Mouse (Mus musculus): ENCODE data around the gene Ddx20. TPM values are rescaled to one million over a fixed set of nuclear protein-coding genes. Genes with fewer than 3 reads are reported as not detected.
"Not testable (repeated sequence)": the region's sequence is repeated elsewhere in the genome, so short reads cannot be mapped to it uniquely, and the experiment has no call there.

The Ddx20 gene
- polyA plus RNA-seq, 1 experiment from 2014 or later: 24.6 TPM

- H3K27ac ChIP-seq (ENCODE audit: low read length); H3K27me3 ChIP-seq (ENCODE audit: control insufficient read depth, insufficient read depth, low read depth, low read length); H3K36me3 ChIP-seq (ENCODE audit: control insufficient read depth, insufficient read depth, low read length); H3K4me3 ChIP-seq (ENCODE audit: low read depth, low read length); H3K9me3 ChIP-seq (replicated peaks; ENCODE audit: control insufficient read depth, low read length, poor library complexity, severe bottlenecking); H3K4me2 ChIP-seq (ENCODE audit: low read length); H3K9ac ChIP-seq (ENCODE audit: low read depth, low read length); ATAC-seq: not testable (repeated sequence)
- peaks cover 20% of the 10 kb centered on the region for H3K4me1 ChIP-seq (ENCODE audit: control insufficient read depth, insufficient read depth, low read length)
- WGBS: 35% methylated on average over 1 of the region's 1 CpGs
Measured at GRCm38 (mm10) chr3:105700786-105701185, 13.4 kb upstream of the Ddx20 start.

DNA sequence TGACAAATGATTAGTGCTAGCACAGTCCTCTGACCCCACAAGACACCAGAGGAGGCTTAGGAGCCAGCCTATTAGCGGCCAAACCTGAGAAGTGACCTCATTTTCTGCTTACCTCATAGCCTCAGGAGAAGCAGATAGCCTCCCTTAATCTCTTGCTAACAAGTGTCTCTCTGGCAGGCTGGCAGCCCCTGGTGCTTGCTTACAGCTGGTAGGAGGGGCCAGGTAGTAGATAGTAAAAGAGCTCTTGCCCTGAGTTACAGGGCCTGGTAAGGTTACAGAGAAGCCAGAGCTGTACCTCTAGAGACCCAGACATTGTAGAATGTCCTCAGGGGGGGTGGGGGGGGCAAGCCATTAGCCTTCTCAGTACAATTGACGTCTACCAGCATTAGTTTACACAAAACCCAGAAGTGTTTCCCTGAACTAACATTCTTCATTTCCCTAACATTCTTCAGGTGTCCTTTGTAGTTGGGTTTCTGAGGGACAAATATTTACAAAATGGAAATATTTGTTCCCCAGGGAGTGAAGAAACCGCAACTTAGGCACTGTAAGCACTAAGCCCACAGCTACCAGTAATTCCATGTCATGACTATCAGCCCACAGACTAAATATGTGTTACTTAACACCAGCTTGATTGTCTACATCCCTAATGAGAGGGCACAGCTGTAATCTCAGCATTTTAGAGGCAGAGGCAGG, 12.0 kb upstream of the Ddx20 start:
- Histone ChIP-seq H3K4me1 (ENCODE audit: control insufficient read depth, insufficient read depth, low read length) (peaks cover 21% of the 10 kb centered on the region), H3K4me3 (ENCODE audit: low read depth, low read length) (no peak overlapping the region), H3K9me3 (replicated peaks; ENCODE audit: control insufficient read depth, low read length, poor library complexity, severe bottlenecking) (no peaks in the 10 kb centered on the region), H3K36me3 (ENCODE audit: control insufficient read depth, insufficient read depth, low read length) (no peaks in the 10 kb centered on the region), H3K9ac (ENCODE audit: low read depth, low read length) (no peak overlapping the region), H3K27me3 (ENCODE audit: control insufficient read depth, insufficient read depth, low read depth, low read length) (peaks cover 9% of the 10 kb centered on the region; the same call in 1 of the 2 replicates), H3K4me2 (ENCODE audit: low read length) (no peak overlapping the region), H3K27ac (ENCODE audit: low read length) (no peak overlapping the region)
- no peak for ATAC-seq
- WGBS: 61% methylated on average over 3 of the region's 3 CpGs

GRCm38 (mm10) chr3:105698311-105698710, 10.9 kb upstream of the Ddx20 start:
- Histone ChIP-seq H3K4me1 (ENCODE audit: control insufficient read depth, insufficient read depth, low read length) (peaks cover 16% of the 10 kb centered on the region), H3K36me3 (ENCODE audit: control insufficient read depth, insufficient read depth, low read length) (no peaks in the 10 kb centered on the region), H3K4me2 (ENCODE audit: low read length) (no peak overlapping the region), H3K27ac (ENCODE audit: low read length) (no peak overlapping the region), H3K27me3 (ENCODE audit: control insufficient read depth, insufficient read depth, low read depth, low read length) (peaks cover 9% of the 10 kb centered on the region; the same call in 1 of the 2 replicates), H3K9me3 (replicated peaks; ENCODE audit: control insufficient read depth, low read length, poor library complexity, severe bottlenecking) (no peaks in the 10 kb centered on the region), H3K4me3 (ENCODE audit: low read depth, low read length) (no peak overlapping the region), H3K9ac (ENCODE audit: low read depth, low read length) (no peak overlapping the region)
- 85% methylated on average over 1 of the region's 1 CpGs for WGBS
- ATAC-seq: no peak

DNA sequence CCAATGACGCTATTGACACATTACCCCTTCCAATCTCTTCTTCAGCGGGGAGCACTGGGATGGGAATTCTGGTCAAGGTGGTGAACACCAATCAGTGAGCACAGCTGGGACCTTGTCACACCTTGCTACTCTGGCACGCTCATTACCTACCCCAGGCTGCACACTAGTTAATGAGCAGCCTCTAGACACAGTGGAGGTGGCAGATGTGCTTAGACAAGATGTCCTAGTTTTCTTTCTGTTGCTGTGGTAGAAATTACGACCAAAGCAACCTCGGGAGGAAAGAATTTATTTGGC, 9.7 kb upstream of the Ddx20 start:
- H3K4me1 ChIP-seq (ENCODE audit: control insufficient read depth, insufficient read depth, low read length): peaks cover 16% of the 10 kb centered on the region
- H3K9ac ChIP-seq (ENCODE audit: low read depth, low read length): no peak overlapping the region
- H3K4me2 ChIP-seq (ENCODE audit: low read length): no peak overlapping the region
- WGBS: 69% methylated on average over 5 of the region's 5 CpGs
- peak; percentile 15; the same call in 1 of the 2 replicates for ATAC-seq
- H3K4me3 ChIP-seq (ENCODE audit: low read depth, low read length): no peak overlapping the region
- H3K9me3 ChIP-seq (replicated peaks; ENCODE audit: control insufficient read depth, low read length, poor library complexity, severe bottlenecking): no peaks in the 10 kb centered on the region
- H3K27me3 ChIP-seq (ENCODE audit: control insufficient read depth, insufficient read depth, low read depth, low read length): peaks cover under 1% of the 10 kb centered on the region; the same call in 1 of the 2 replicates
- no peak overlapping the region for H3K27ac ChIP-seq (ENCODE audit: low read length)
- H3K36me3 ChIP-seq (ENCODE audit: control insufficient read depth, insufficient read depth, low read length): no peaks in the 10 kb centered on the region

- WGBS: 43% methylated on average over 17 of the region's 17 CpGs
- H3K27ac ChIP-seq (ENCODE audit: low read length): peak overlapping the region; percentile 69; the same call in 1 of the 2 replicates
- H3K9ac ChIP-seq (ENCODE audit: low read depth, low read length): peak overlapping the region; percentile 52; the same call in 1 of the 2 replicates
- H3K27me3 ChIP-seq (ENCODE audit: control insufficient read depth, insufficient read depth, low read depth, low read length): no peaks in the 10 kb centered on the region
- no peak overlapping the region for H3K4me3 ChIP-seq (ENCODE audit: low read depth, low read length)
- peaks cover 16% of the 10 kb centered on the region for H3K4me1 ChIP-seq (ENCODE audit: control insufficient read depth, insufficient read depth, low read length)
- peak; percentile 43; the same call in 1 of the 2 replicates for ATAC-seq
- no peaks in the 10 kb centered on the region for H3K36me3 ChIP-seq (ENCODE audit: control insufficient read depth, insufficient read depth, low read length)
- H3K9me3 ChIP-seq (replicated peaks; ENCODE audit: control insufficient read depth, low read length, poor library complexity, severe bottlenecking): no peaks in the 10 kb centered on the region
- H3K4me2 ChIP-seq (ENCODE audit: low read length): peak overlapping the region; percentile 41
Measured at GRCm38 (mm10) chr3:105696387-105697147, 9.2 kb upstream of the Ddx20 start.

DNA sequence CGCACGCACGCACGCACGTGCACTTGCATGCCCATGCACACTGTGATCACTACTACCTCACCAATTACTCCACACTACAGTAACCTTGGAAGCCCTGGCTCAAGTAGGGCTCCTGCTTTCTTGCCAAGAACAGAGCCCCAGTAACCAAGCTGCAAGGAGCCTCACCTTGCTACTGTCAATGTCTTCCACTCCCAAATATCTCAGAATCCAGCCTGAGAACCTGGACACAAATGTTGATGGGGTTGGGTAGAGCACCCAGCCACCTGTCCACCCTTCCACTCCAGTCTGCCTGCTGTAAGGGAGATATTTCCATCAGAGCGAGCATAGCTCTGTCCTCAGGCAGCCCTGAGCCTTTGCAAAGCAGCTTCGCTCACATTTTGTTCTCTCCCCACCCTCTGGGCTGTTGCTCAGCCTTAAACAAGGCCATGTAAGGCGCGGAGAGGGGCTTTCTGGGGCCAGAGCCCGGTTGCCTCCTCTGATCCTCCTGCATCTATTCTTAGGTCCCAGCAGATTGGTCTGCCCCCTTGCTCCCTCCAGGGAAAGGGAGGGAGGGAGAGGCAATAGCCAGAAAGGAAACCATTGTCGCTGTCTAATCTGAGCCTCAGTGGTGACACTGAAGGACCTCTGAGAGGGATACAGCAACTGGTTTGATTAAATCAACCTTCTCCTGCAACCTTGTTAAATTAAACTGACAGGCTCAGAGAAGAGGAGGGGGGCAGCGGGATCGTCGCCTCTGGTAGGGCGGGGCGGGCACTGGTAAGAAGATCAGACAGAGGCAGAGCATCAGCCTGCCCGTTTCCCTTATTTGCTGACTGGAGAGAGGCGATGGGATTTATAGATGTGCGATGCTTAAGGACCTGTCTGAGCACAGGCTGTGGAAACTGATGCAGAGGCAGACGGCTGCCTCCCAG, 8.4 kb upstream of the Ddx20 start:
- ATAC-seq: peak; percentile 84
- Histone ChIP-seq H3K4me2 (ENCODE audit: low read length) (peak overlapping the region; percentile 41), H3K27ac (ENCODE audit: low read length) (peak overlapping the region; percentile 69), H3K27me3 (ENCODE audit: control insufficient read depth, insufficient read depth, low read depth, low read length) (no peaks in the 10 kb centered on the region), H3K4me3 (ENCODE audit: low read depth, low read length) (no peak overlapping the region), H3K9ac (ENCODE audit: low read depth, low read length) (peak overlapping the region; percentile 52; the same call in 1 of the 2 replicates), H3K4me1 (ENCODE audit: control insufficient read depth, insufficient read depth, low read length) (peaks cover 16% of the 10 kb centered on the region), H3K9me3 (replicated peaks; ENCODE audit: control insufficient read depth, low read length, poor library complexity, severe bottlenecking) (no peaks in the 10 kb centered on the region), H3K36me3 (ENCODE audit: control insufficient read depth, insufficient read depth, low read length) (no peaks in the 10 kb centered on the region)
- WGBS: 20% methylated on average over 20 of the region's 20 CpGs

- H3K9me3 ChIP-seq (replicated peaks; ENCODE audit: control insufficient read depth, low read length, poor library complexity, severe bottlenecking): no peaks in the 10 kb centered on the region
- no peaks in the 10 kb centered on the region for H3K36me3 ChIP-seq (ENCODE audit: control insufficient read depth, insufficient read depth, low read length)
- peaks cover 16% of the 10 kb centered on the region for H3K4me1 ChIP-seq (ENCODE audit: control insufficient read depth, insufficient read depth, low read length)
- H3K4me3 ChIP-seq (ENCODE audit: low read depth, low read length): no peak overlapping the region
- H3K9ac ChIP-seq (ENCODE audit: low read depth, low read length): no peak overlapping the region
- H3K4me2 ChIP-seq (ENCODE audit: low read length): no peak overlapping the region
- 77% methylated on average over 14 of the region's 14 CpGs for WGBS
- no peak overlapping the region for H3K27ac ChIP-seq (ENCODE audit: low read length)
- H3K27me3 ChIP-seq (ENCODE audit: control insufficient read depth, insufficient read depth, low read depth, low read length): no peaks in the 10 kb centered on the region
- no peak for ATAC-seq
Measured at GRCm38 (mm10) chr3:105693327-105694080, 6.1 kb upstream of the Ddx20 start.

DNA sequence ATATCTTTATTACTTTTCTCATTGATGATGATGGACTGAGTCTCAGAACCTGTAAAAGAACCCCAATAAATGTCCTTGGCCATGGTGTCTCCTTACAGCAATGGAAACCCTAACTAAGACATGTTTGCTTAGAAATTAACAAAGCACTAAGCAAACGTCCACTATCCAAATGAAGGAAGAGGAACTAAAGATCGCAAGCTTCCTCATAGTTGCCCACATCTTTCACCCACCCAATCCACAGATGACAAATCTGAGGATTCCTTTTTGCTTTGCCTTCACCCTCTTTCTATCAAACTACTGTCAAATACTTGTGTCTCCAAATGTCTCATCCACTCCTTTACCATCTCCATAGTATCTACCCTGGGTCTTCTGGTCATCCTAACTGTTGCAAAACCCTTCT, 1.2 kb upstream of the Ddx20 start:
- peaks cover 13% of the 10 kb centered on the region for H3K4me1 ChIP-seq (ENCODE audit: control insufficient read depth, insufficient read depth, low read length)
- no peak overlapping the region for H3K27ac ChIP-seq (ENCODE audit: low read length)
- H3K9ac ChIP-seq (ENCODE audit: low read depth, low read length): no peak overlapping the region
- no peak overlapping the region for H3K4me2 ChIP-seq (ENCODE audit: low read length)
- H3K4me3 ChIP-seq (ENCODE audit: low read depth, low read length): no peak overlapping the region
- H3K36me3 ChIP-seq (ENCODE audit: control insufficient read depth, insufficient read depth, low read length): peaks cover 2% of the 10 kb centered on the region; the same call in 1 of the 2 replicates
- 91% methylated on average over 2 of the region's 2 CpGs for WGBS
- H3K27me3 ChIP-seq (ENCODE audit: control insufficient read depth, insufficient read depth, low read depth, low read length): no peaks in the 10 kb centered on the region
- no peaks in the 10 kb centered on the region for H3K9me3 ChIP-seq (replicated peaks; ENCODE audit: control insufficient read depth, low read length, poor library complexity, severe bottlenecking)
- no peak for ATAC-seq
